Mouse (Mus musculus) heart, adult 11 months (tissue): ENCODE data around the gene Scly.

ENCODE experiments used
- DNase-seq: peaks from one replicate; pipeline ENCODE4 v3.0.0; 2022

The Scly gene

GRCm38 (mm10) chr1:91301206-91301920, 3.2 kb downstream of the Scly start:
- no peak for DNase-seq

GRCm38 (mm10) chr1:91302021-91302420, 3.9 kb downstream of the Scly start:
- no peak for DNase-seq

DNA sequence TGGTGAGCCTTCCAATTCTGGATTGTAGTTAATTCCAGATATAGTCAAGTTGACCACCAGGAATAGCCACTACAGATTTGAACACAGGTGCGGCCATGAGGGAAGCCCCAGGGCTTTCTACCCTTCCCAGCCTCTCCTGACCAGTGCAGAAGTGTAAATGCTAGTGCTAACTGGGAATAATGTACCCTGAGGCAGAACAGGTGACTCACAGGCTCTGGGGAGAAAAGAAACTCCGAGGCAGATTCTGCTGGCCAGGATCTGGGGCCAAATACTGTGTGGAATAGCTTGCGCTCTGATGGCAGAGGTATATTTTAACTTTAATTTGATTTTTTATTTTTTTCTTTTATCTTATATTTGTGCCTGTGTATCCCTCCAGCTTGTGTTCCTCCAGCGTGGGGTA, 6.5 kb downstream of the Scly start:
- DNase-seq: no peak

- no peak for DNase-seq
Observed at GRCm38 (mm10) chr1:91309366-91310085, 11.4 kb downstream of the Scly start.

GRCm38 (mm10) chr1:91312273-91312672, 14.1 kb downstream of the Scly start:
- no peak for DNase-seq

DNA sequence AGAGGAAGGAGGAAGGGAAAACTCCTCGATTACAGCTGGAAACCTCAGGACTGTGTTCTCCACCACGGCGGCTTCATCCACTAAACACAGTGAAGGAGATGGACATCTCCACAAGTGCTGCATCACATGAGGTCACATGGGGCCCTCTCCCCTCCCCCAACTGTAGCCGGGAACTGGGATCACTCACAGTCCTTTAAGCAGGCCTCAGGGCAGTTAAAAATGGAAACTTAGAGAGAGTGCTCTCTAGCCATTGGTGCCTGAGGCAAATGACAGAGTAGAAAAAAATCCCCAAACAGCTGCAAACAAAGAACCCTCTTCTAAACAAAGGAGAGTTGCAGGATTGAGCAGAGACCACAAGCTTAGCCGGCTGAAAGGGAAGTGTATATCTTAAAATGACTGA, 15.1 kb downstream of the Scly start:
- DNase-seq: no peak

GRCm38 (mm10) chr1:91317656-91318055, 19.5 kb downstream of the Scly start:
- DNase-seq: no peak

DNA sequence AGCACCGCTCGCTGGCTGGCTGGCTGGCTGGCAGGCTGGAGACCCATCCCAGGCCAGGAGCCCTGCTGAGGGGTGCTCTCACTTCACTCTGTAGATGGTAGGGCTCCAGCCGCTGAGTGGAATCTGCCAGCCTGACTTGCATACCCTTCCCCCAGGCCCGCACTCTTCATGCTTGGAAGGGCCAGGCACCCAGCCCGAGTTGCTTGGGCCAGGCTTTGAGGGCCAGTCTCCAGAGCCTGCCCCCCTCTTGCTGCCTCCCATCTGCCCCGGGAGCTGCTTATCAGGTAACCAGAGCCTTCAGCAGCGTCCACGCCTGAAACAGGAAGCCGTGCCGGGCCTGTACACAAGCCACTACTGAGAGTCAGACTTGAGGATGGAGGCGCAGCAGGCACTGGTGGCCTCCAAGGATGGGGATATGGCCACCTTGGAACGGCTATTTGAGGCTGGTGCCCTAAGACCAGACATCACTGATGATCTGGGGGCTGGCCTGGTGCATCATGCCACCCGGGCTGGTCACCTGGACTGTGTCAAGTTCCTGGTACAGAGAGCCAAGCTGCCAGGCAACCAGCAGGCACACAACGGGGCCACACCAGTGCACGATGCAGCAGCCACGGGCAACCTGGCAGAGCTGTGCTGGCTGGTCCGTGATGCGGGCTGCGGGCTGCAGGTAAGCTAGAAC, 23.8 kb downstream of the Scly start, which contains the start of gene Espnl:
Gene Espnl (plus strand): TSS at position 316 of the 679 bp plus-strand sequence.
- peak; percentile 92 for DNase-seq

GRCm38 (mm10) chr1:91324646-91325045, 26.5 kb downstream of the Scly start:
- no peak for DNase-seq

DNA sequence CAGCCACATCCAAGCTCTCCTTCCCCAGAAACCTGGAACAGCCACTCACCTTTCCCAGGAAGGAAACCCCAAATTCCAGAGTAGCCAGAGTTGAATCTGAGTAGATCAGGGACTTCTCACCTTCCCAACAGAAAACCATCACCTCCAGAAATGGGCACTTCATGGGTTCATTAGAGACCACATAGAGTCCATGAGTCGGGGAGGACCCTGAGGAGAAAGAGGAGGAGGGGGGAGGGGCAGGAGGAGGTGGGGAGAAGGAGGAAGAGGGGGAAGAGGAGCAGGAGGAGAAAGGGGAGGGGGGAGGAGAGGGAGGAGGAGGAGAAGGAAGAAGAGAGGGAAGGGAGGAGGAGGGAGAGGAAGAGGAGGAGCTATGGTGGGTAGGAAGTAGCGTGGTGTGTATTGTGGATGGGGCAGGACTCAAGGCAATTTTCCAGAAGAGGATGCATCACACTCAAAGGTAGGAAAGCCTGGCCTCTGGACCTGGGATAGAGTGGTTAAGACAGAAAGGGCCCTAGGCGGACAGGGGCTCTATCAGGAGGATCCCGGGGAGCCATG, 27.4 kb downstream of the Scly start:
- no peak for DNase-seq

- no peak for DNase-seq
Observed at GRCm38 (mm10) chr1:91332102-91332501, 34.0 kb downstream of the Scly start.

DNA sequence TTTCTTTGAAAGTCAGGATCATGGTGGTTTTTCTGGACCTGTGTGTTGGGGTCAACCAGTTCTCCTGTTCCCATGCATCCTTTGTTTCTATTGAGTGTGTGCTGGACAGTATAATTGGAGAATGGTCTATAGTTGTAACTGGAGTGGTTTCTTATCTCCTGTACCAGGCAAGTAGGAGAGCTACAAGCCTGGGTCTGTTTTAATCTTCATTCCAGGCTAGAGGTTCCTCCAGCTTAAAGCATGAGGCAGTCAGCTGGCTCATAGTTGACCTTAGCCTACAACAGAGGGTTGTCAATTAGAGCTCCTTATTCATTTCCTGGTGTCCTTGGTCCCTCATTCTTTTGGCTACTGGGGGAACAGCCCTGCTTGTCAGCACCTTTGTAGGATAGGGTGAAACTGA, 35.4 kb downstream of the Scly start:
- no peak for DNase-seq

GRCm38 (mm10) chr1:91337355-91337754, 39.2 kb downstream of the Scly start:
- no peak for DNase-seq

- no peak for DNase-seq
Observed at GRCm38 (mm10) chr1:91344001-91344400, 45.9 kb downstream of the Scly start.

DNA sequence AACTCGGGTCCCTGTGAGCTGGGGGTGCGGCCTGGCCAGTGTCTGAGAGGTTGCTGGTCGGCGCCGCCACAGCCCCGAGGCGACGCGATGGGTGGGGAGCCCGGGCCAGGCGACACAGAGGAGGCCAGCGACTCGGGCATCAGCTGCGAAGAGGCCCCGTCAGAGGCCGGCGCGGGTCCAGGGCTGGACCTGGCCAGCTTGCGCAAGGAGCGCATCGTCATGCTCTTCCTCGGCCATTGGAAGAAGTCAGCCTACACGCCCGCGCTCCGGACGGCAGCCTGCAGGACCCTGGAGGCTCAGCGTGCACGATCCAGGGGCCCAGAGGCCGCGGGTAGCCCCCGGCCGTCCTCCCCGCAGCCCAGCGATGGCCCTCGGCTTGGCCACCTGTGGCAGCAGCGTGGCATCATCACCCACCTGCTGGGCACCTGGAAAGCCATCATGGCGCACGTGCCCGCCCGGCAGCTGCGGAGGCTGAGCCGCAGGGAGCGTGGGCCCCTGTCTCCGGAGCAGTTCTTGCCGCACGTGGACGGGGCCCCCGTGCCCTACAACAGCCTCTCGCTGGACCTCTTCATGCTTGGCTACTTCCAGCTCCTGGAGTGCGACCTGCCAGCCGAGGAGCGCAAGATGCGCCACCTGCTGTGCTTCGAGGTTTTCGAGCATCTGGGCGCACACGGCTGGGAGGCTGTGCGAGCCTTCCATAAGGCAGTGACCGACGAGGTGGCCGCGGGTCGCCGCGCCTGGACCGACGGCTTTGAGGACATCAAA, 47.0 kb downstream of the Scly start:
- no peak for DNase-seq

GRCm38 (mm10) chr1:91346892-91347291, 48.8 kb downstream of the Scly start:
- peak; percentile 93 for DNase-seq

- DNase-seq: peak; percentile 95
Observed at GRCm38 (mm10) chr1:91350841-91351240, 52.7 kb downstream of the Scly start, which contains the start of gene Klhl30. Gene Klhl30, plus strand, starts transcription at chr1:91351016.

DNA sequence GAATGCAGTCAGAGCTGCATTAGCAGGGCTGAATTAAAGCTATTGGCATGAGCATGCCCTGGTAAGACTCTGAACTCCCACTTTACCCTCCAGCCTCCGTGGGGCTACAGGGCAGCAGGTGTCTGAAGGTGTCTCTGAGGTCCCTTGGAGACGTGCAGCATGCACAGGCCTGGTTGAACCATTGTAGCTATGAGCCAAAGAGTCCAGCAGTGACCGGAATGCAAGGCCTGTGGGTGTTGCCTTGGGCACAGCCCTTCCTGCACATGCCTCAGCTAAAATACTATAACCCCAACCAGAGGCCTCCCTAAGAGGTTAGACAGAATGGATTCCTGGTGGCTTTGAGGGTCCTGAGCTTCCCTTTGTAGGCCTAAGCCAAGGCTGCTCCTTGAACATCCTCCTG, 53.1 kb downstream of the Scly start:
- no peak for DNase-seq

DNA sequence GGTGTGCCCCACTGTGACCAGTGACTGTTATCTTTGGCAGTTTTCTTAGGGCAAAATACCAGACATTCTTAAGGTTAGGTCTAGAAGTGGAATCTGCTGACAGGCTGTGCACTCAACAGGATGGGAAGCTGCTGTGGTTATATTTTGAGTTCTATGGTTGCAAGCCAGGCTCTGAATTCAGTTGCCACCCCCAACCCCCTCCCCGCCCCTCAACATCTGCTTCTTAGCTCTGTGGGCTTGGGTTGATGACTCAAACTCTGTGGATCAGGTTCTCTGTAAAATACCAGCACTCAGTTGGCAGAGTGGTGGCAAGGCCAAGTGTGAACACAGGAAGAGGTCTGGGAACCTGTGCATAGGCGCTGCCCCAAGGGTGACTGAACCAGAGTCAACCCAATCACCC, 54.1 kb downstream of the Scly start:
- no peak for DNase-seq

DNA sequence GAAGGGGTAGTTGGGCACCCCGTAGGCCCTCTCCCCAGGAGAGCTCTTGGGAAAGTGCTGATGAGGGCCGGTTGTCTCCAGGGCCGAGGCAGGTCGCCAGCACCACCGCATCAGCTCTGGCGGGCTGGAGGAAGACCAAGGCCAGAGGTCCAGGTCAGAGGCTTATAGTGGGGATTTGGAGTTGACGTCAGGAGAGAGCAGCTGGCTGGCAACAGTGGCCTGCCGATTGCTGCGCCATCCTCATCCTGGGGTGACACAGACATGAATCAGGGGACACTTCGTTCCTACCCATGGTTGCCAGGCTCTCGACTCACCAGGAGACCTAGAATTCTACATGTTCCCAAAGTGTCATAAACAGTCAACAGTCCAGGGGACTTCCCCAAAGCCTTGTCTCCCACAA, 58.0 kb downstream of the Scly start:
- DNase-seq: no peak

DNA sequence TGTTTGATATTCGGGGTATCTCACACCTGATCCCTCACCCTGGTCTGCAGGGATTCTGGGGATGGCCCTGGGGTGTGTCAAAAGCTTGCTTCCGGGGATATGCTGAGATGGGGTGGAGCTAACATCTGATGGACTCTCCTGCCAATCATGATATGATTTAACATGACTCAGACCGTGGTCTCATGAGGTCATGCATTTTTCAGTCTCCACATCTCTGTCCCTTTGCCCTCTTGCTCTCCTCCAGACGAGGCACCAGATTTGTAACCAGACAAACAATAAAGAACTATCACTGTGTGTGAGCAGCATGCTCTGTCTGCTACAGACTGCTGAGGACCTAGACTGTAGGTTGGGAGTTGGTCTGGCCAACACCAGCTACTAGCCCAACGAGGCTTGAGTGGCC, 64.0 kb downstream of the Scly start:
- no peak for DNase-seq

- peak; percentile 91 for DNase-seq
Observed at GRCm38 (mm10) chr1:91364822-91365644, 66.9 kb downstream of the Scly start.
